10 mouse cellular contexts compared by ENCODE assay signal in the genomic region with DNA sequence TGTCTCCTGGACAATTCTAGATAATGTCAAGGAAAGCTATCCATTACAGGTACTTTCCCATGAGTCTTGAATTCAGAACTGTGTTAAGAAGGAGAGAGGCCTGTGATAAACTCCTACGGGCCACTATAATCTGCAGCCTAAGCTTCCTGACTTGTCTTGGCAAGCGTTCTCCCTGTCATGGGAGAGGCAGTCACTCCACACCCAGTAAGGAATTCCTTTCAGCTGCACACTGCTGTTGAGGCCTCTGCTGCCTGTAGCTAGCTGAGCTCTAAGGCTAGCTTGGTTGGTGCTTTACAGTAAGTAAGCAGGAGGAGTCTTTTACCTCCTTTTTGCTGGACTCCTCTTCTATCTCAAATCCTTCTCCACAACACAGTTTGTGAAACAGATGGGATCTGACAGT.
A peak's percentile ranks its signal among the peaks of the same experiment; 100 is the strongest.
DNase-seq lines count a peak whose midpoint lies in the region; ATAC-seq and TF ChIP-seq lines count a peak whose summit lies in the region.
"Had no signal": no experiment of that assay in that cellular context is flagged by ENCODE, and none has a peak within 500 bp of the region (broad histone marks: within the 10 kb centered on the region; RNA-seq: fewer than 3 reads in every experiment).

No protein-coding gene starts in this region.

- TF ChIP-seq POLR2A in limb, embryonic 14.5 days (IDR thresholded peaks at IDR 0.05; ENCODE audit: borderline replicate concordance, extremely low read depth, insufficient read depth, insufficient read length) = no peak

- H3K9ac ChIP-seq in kidney, embryonic 15.5 days = no peak overlapping the region
- H3K9ac ChIP-seq in heart, embryonic 13.5 days = no peak overlapping the region
- H3K9ac ChIP-seq in limb, embryonic 14.5 days (ENCODE audit: low read depth, low read length, severe bottlenecking) = no peak overlapping the region
- H3K9ac ChIP-seq in hindbrain, embryonic 16.5 days (ENCODE audit: low read depth, low read length) = no peak overlapping the region
- H3K9ac ChIP-seq: limb, embryonic 12.5 days had no signal

- peak; percentile 80 for ATAC-seq in kidney, embryonic 15.5 days (replicated peaks; ENCODE audit: low FRiP score)
- no peak for ATAC-seq in heart, embryonic 13.5 days (ENCODE audit: extremely low read depth, insufficient number of reproducible peaks, low FRiP score, low TSS enrichment)
- peak; percentile 65 for ATAC-seq in limb, embryonic 14.5 days (ENCODE audit: low FRiP score, low read depth)
- ATAC-seq in hindbrain, embryonic 16.5 days = no peak

- H3K4me2 ChIP-seq in kidney, embryonic 15.5 days = no peak overlapping the region
- no peak overlapping the region for H3K4me2 ChIP-seq in heart, embryonic 13.5 days
- H3K4me2 ChIP-seq in limb, embryonic 14.5 days (replicated peaks; ENCODE audit: low read depth, low read length, severe bottlenecking) = no peak overlapping the region
- H3K4me2 ChIP-seq in hindbrain, embryonic 16.5 days (ENCODE audit: low read length) = no peak overlapping the region
- H3K4me2 ChIP-seq: limb, embryonic 12.5 days had no signal

- peaks cover 18% of the 10 kb centered on the region for H3K4me1 ChIP-seq in kidney, embryonic 15.5 days
- peaks cover 14% of the 10 kb centered on the region for H3K4me1 ChIP-seq in embryonic facial prominence, embryonic 10.5 days
- H3K4me1 ChIP-seq in heart, embryonic 13.5 days = peaks cover 9% of the 10 kb centered on the region
- H3K4me1 ChIP-seq in limb, embryonic 14.5 days (ENCODE audit: control insufficient read depth, insufficient read depth, low read length) = peaks cover 10% of the 10 kb centered on the region; the same call in 1 of the 2 replicates
- no peaks in the 10 kb centered on the region for H3K4me1 ChIP-seq in hindbrain, embryonic 16.5 days (ENCODE audit: control insufficient read depth, insufficient read depth, low read depth, low read length)

- H3K4me3 ChIP-seq in kidney, embryonic 15.5 days (replicated peaks) = no peak overlapping the region
- H3K4me3 ChIP-seq in embryonic facial prominence, embryonic 10.5 days = no peak overlapping the region
- no peak overlapping the region for H3K4me3 ChIP-seq in heart, embryonic 13.5 days
- H3K4me3 ChIP-seq in limb, embryonic 14.5 days (replicated peaks; ENCODE audit: low read length) = no peak overlapping the region
- no peak overlapping the region for H3K4me3 ChIP-seq in hindbrain, embryonic 16.5 days (ENCODE audit: low read length)
- H3K4me3 ChIP-seq: limb, embryonic 12.5 days had no signal

- H3K36me3 ChIP-seq in kidney, embryonic 15.5 days = no peaks in the 10 kb centered on the region
- no peaks in the 10 kb centered on the region for H3K36me3 ChIP-seq in embryonic facial prominence, embryonic 10.5 days (replicated peaks)
- no peaks in the 10 kb centered on the region for H3K36me3 ChIP-seq in heart, embryonic 13.5 days
- H3K36me3 ChIP-seq in limb, embryonic 14.5 days (ENCODE audit: control insufficient read depth, insufficient read depth, low read length) = no peaks in the 10 kb centered on the region
- no peaks in the 10 kb centered on the region for H3K36me3 ChIP-seq in hindbrain, embryonic 16.5 days (ENCODE audit: control insufficient read depth, insufficient read depth, low read length)
- H3K36me3 ChIP-seq: limb, embryonic 12.5 days had no signal

- whole genome bisulfite sequencing in kidney, embryonic 15.5 days = 23% methylated on average over 2 of the region's 2 CpGs
- 64% methylated on average over 2 of the region's 2 CpGs for WGBS in embryonic facial prominence, embryonic 10.5 days
- 8% methylated on average over 2 of the region's 2 CpGs for WGBS in heart, embryonic 13.5 days
- 24% methylated on average over 2 of the region's 2 CpGs for WGBS in limb, embryonic 14.5 days
- WGBS in hindbrain, embryonic 16.5 days = 70% methylated on average over 2 of the region's 2 CpGs

- peak overlapping the region; percentile 45; the same call in 1 of the 2 replicates for H3K27ac ChIP-seq in kidney, embryonic 15.5 days
- H3K27ac ChIP-seq in embryonic facial prominence, embryonic 10.5 days (replicated peaks) = no peak overlapping the region
- H3K27ac ChIP-seq in heart, embryonic 13.5 days (replicated peaks) = 0 out of 2 replicates have a peak overlapping the region, but pooled peaks have one; percentile 6
- H3K27ac ChIP-seq in limb, embryonic 14.5 days (replicated peaks; ENCODE audit: low read depth, low read length) = no peak overlapping the region
- no peak overlapping the region for H3K27ac ChIP-seq in hindbrain, embryonic 16.5 days (ENCODE audit: low read depth, low read length)
- H3K27ac ChIP-seq: limb, embryonic 12.5 days had no signal

- no peaks in the 10 kb centered on the region for H3K9me3 ChIP-seq in kidney, embryonic 15.5 days (replicated peaks)
- no peaks in the 10 kb centered on the region for H3K9me3 ChIP-seq in embryonic facial prominence, embryonic 10.5 days
- no peaks in the 10 kb centered on the region for H3K9me3 ChIP-seq in heart, embryonic 13.5 days
- H3K9me3 ChIP-seq in limb, embryonic 14.5 days (ENCODE audit: control insufficient read depth, low read length) = no peaks in the 10 kb centered on the region
- no peaks in the 10 kb centered on the region for H3K9me3 ChIP-seq in hindbrain, embryonic 16.5 days (ENCODE audit: control insufficient read depth, low read length)
- H3K9me3 ChIP-seq: limb, embryonic 12.5 days had no signal

- no peak for DNase-seq in kidney, adult 18-20 months
- peak; percentile 8 for DNase-seq in embryonic facial prominence, embryonic 10.5 days (ENCODE audit: low spot score)
- DNase-seq in limb, embryonic 14.5 days (ENCODE audit: low spot score) = peak; percentile 62
- no peak for DNase-seq in layer of hippocampus, adult 9-11 months
- DNase-seq: cerebellum, adult 18-20 months; spleen, adult 18-20 months had no signal

- H3K27me3 ChIP-seq in kidney, embryonic 15.5 days = no peaks in the 10 kb centered on the region
- no peaks in the 10 kb centered on the region for H3K27me3 ChIP-seq in embryonic facial prominence, embryonic 10.5 days (replicated peaks; ENCODE audit: low read depth, poor library complexity, severe bottlenecking)
- no peaks in the 10 kb centered on the region for H3K27me3 ChIP-seq in heart, embryonic 13.5 days (replicated peaks)
- H3K27me3 ChIP-seq in limb, embryonic 14.5 days (ENCODE audit: control insufficient read depth, insufficient read depth, low read length) = no peaks in the 10 kb centered on the region
- no peaks in the 10 kb centered on the region for H3K27me3 ChIP-seq in hindbrain, embryonic 16.5 days (replicated peaks; ENCODE audit: control insufficient read depth, insufficient read depth, low read length)
- H3K27me3 ChIP-seq: limb, embryonic 12.5 days had no signal

Comparison
In these comparisons a context has a peak if more than half of its experiments do, and no peak if none do; other contexts are left out.
1. ATAC-seq: peak in kidney, embryonic 15.5 days (single experiment) and limb, embryonic 14.5 days (single experiment); none in heart, embryonic 13.5 days (single experiment) and hindbrain, embryonic 16.5 days (single experiment).
2. H3K27ac ChIP-seq: peak in kidney, embryonic 15.5 days (single experiment) and heart, embryonic 13.5 days (single experiment); none in embryonic facial prominence, embryonic 10.5 days (single experiment), limb, embryonic 14.5 days (single experiment) and hindbrain, embryonic 16.5 days (single experiment).
3. DNase-seq: peak in embryonic facial prominence, embryonic 10.5 days (single experiment) and limb, embryonic 14.5 days (single experiment); none in kidney, adult 18-20 months (single experiment) and layer of hippocampus, adult 9-11 months (single experiment).